14 mouse cellular contexts compared by ENCODE assay signal in genomic region chr14:61310963-61311362, GRCm38 (mm10). TPM values are rescaled to one million over a fixed set of nuclear protein-coding genes. Genes with fewer than 3 reads are reported as not detected.
DNase-seq lines count a peak whose midpoint lies in the region; ATAC-seq and TF ChIP-seq lines count a peak whose summit lies in the region.
"Had no signal": no experiment of that assay in that cellular context is flagged by ENCODE, and none has a peak within 500 bp of the region (broad histone marks: within the 10 kb centered on the region; RNA-seq: fewer than 3 reads in every experiment).

No protein-coding gene starts in this region.

- H3K9me3 ChIP-seq in limb, embryonic 12.5 days: no peaks in the 10 kb centered on the region
- no peaks in the 10 kb centered on the region for H3K9me3 ChIP-seq in limb, embryonic 10.5 days (replicated peaks)
- H3K9me3 ChIP-seq in liver, embryonic 15.5 days (replicated peaks): no peaks in the 10 kb centered on the region
- H3K9me3 ChIP-seq: embryonic facial prominence, embryonic 15.5 days; neural tube, embryonic 12.5 days had no signal

- no peak for TF ChIP-seq POLR2A in brain, embryonic 14.5 days (IDR thresholded peaks at IDR 0.05; ENCODE audit: borderline replicate concordance, extremely low read depth, insufficient read depth, insufficient read length, poor library complexity, severe bottlenecking)

- peak; percentile 43 for DNase-seq in gastrocnemius, adult 2 months
- no peak for DNase-seq in gastrocnemius, postnatal 36 days
- no peak for DNase-seq in limb, embryonic 10.5 days (ENCODE audit: low spot score)
- DNase-seq in brain, embryonic 14.5 days (ENCODE audit: low read depth): peak; percentile 68
- no peak for DNase-seq in urinary bladder, postnatal 25 days (ENCODE audit: low spot score)
- DNase-seq in urinary bladder, postnatal 36 days (ENCODE audit: low spot score in 2 of 2): no peak
- DNase-seq: adrenal gland, adult 2 months had no signal

- ATAC-seq in limb, embryonic 12.5 days (ENCODE audit: insufficient number of reproducible peaks, insufficient read depth, low FRiP score, low TSS enrichment, low read depth): no peak
- ATAC-seq in liver, embryonic 15.5 days (ENCODE audit: insufficient read depth): no peak

- H3K9ac ChIP-seq in limb, embryonic 12.5 days (replicated peaks): 0 out of 2 replicates have a peak overlapping the region, but pooled peaks have one; percentile 23
- no peak overlapping the region for H3K9ac ChIP-seq in liver, embryonic 15.5 days
- H3K9ac ChIP-seq: embryonic facial prominence, embryonic 15.5 days; neural tube, embryonic 12.5 days had no signal

- H3K4me3 ChIP-seq in gastrocnemius, adult 2 months: no peak overlapping the region
- H3K4me3 ChIP-seq in limb, embryonic 12.5 days (replicated peaks): no peak overlapping the region
- H3K4me3 ChIP-seq in limb, embryonic 10.5 days: no peak overlapping the region
- peak overlapping the region; percentile 9 for H3K4me3 ChIP-seq in liver, embryonic 15.5 days (replicated peaks)
- H3K4me3 ChIP-seq: embryonic facial prominence, embryonic 15.5 days; heart, adult 2 months; left cerebral cortex, adult 2 months; neural tube, embryonic 12.5 days had no signal

- WGBS in limb, embryonic 12.5 days: 74% methylated on average over 12 of the region's 12 CpGs
- 75% methylated on average over 12 of the region's 12 CpGs for WGBS in limb, embryonic 10.5 days
- 33% methylated on average over 12 of the region's 12 CpGs for WGBS in liver, embryonic 15.5 days (ENCODE audit: insufficient replicate concordance)

- no peak for TF ChIP-seq CTCF in gastrocnemius, adult 2 months (IDR thresholded peaks at IDR 0.05)
- no peak for TF ChIP-seq CTCF in brain, embryonic 14.5 days (IDR thresholded peaks at IDR 0.05; ENCODE audit: borderline replicate concordance, extremely low read depth, insufficient read depth, insufficient read length)

- H3K4me1 ChIP-seq in limb, embryonic 12.5 days (replicated peaks): peaks cover 13% of the 10 kb centered on the region
- H3K4me1 ChIP-seq in limb, embryonic 10.5 days: peaks cover 11% of the 10 kb centered on the region; the same call in 1 of the 2 replicates
- H3K4me1 ChIP-seq in liver, embryonic 15.5 days (replicated peaks): no peaks in the 10 kb centered on the region
- H3K4me1 ChIP-seq: neural tube, embryonic 12.5 days had no signal

- intact Hi-C loops in gastrocnemius, adult 2 months (cut with DNase I): no loop called here
- intact Hi-C loops in gastrocnemius, postnatal 36 days (cut with DNase I): no loop called here

- H3K4me2 ChIP-seq in limb, embryonic 12.5 days: no peak overlapping the region
- peak overlapping the region; percentile 44 for H3K4me2 ChIP-seq in liver, embryonic 15.5 days
- H3K4me2 ChIP-seq: embryonic facial prominence, embryonic 15.5 days; neural tube, embryonic 12.5 days had no signal

- no peaks in the 10 kb centered on the region for H3K36me3 ChIP-seq in limb, embryonic 12.5 days
- no peaks in the 10 kb centered on the region for H3K36me3 ChIP-seq in limb, embryonic 10.5 days
- H3K36me3 ChIP-seq in liver, embryonic 15.5 days (replicated peaks): no peaks in the 10 kb centered on the region
- H3K36me3 ChIP-seq: embryonic facial prominence, embryonic 15.5 days; neural tube, embryonic 12.5 days had no signal

- H3K27ac ChIP-seq in gastrocnemius, adult 2 months: no peak overlapping the region
- peak overlapping the region; percentile 64; the same call in 1 of the 2 replicates for H3K27ac ChIP-seq in limb, embryonic 12.5 days
- H3K27ac ChIP-seq in limb, embryonic 10.5 days: no peak overlapping the region
- H3K27ac ChIP-seq in liver, embryonic 15.5 days (replicated peaks): no peak overlapping the region
- H3K27ac ChIP-seq: embryonic facial prominence, embryonic 15.5 days; heart, adult 2 months; left cerebral cortex, adult 2 months; neural tube, embryonic 12.5 days had no signal

- no peaks in the 10 kb centered on the region for H3K27me3 ChIP-seq in limb, embryonic 12.5 days
- H3K27me3 ChIP-seq in limb, embryonic 10.5 days (ENCODE audit: low read depth, poor library complexity, severe bottlenecking): no peaks in the 10 kb centered on the region
- no peaks in the 10 kb centered on the region for H3K27me3 ChIP-seq in liver, embryonic 15.5 days
- H3K27me3 ChIP-seq: CH12.LX; embryonic facial prominence, embryonic 15.5 days; neural tube, embryonic 12.5 days had no signal

RNA-seq across cellular contexts. Expression of gene Arl11, which starts 1.4 kb away (rescaled TPM):
- under 1 TPM; 0.54 to 0.56 TPM for total RNA-seq in gastrocnemius, adult 2 months (2021)
- under 1 TPM; 0.22 to 0.28 TPM for total RNA-seq in gastrocnemius, postnatal 36 days (2021)
- polyA plus RNA-seq in limb, embryonic 12.5 days (2016; fragmentation: Nextera tagmentation; extraction: Ambion mirVana): 0.41 and 0.47 TPM in 2 replicates
- polyA plus RNA-seq in limb, embryonic 10.5 days (2016; fragmentation: Nextera tagmentation; extraction: Ambion mirVana): 0.19 and 0.26 TPM in 2 replicates
- polyA plus RNA-seq in brain, embryonic 14.5 days (2012; rRNA removed): 0.40 and 0.42 TPM in 2 replicates
- polyA plus RNA-seq in liver, embryonic 15.5 days (2015; fragmentation: Nextera tagmentation; extraction: Ambion mirVana): 2.5 and 2.6 TPM in 2 replicates

RNA-seq across cellular contexts. Expression of gene Ebpl, which starts 49.3 kb away (rescaled TPM):
- 1 to 10 TPM; 1.1 to 1.2 TPM for total RNA-seq in gastrocnemius, adult 2 months (2021)
- 1 to 10 TPM in 1 of 2 experiments, under 1 TPM in 1; 0.62 to 1.0 TPM for total RNA-seq in gastrocnemius, postnatal 36 days (2021)
- polyA plus RNA-seq in limb, embryonic 12.5 days (2016; fragmentation: Nextera tagmentation; extraction: Ambion mirVana): 11.5 and 13.8 TPM in 2 replicates
- polyA plus RNA-seq in limb, embryonic 10.5 days (2016; fragmentation: Nextera tagmentation; extraction: Ambion mirVana): 9.4 and 10.5 TPM in 2 replicates
- polyA plus RNA-seq in brain, embryonic 14.5 days (2012; rRNA removed): 4.2 and 4.5 TPM in 2 replicates
- polyA plus RNA-seq in liver, embryonic 15.5 days (2015; fragmentation: Nextera tagmentation; extraction: Ambion mirVana): 4.9 and 5.1 TPM in 2 replicates

RNA-seq across cellular contexts. Expression of gene Sgcg, which starts 52.7 kb away (rescaled TPM):
- 100 to 1,000 TPM; 126 to 144 TPM for total RNA-seq in gastrocnemius, adult 2 months (2021)
- 100 to 1,000 TPM; 107 to 128 TPM for total RNA-seq in gastrocnemius, postnatal 36 days (2021)
- 4.0 and 6.1 TPM in 2 replicates for polyA plus RNA-seq in limb, embryonic 12.5 days (2016; fragmentation: Nextera tagmentation; extraction: Ambion mirVana)
- polyA plus RNA-seq in limb, embryonic 10.5 days (2016; fragmentation: Nextera tagmentation; extraction: Ambion mirVana): 0.18 and 0.43 TPM in 2 replicates
- polyA plus RNA-seq in brain, embryonic 14.5 days (2012; rRNA removed): 0.07 and 0.10 TPM in 2 replicates
- polyA plus RNA-seq in liver, embryonic 15.5 days (2015; fragmentation: Nextera tagmentation; extraction: Ambion mirVana): 0.66 and 0.93 TPM in 2 replicates
- total RNA-seq: CH12.LX had no signal
- polyA plus RNA-seq: adrenal gland, adult 2 months had no signal

Comparison
In these comparisons a context has a peak if more than half of its experiments do, and no peak if none do; other contexts are left out.
1. DNase-seq: peak in gastrocnemius, adult 2 months (single experiment) and brain, embryonic 14.5 days (single experiment); none in gastrocnemius, postnatal 36 days (0 of 2), limb, embryonic 10.5 days (single experiment), urinary bladder, postnatal 25 days (single experiment) and urinary bladder, postnatal 36 days (0 of 2).